Mouse (Mus musculus) ovary, postnatal 14 days (tissue): ENCODE measurements around the gene Emx2.

Experiments used
- DNase-seq: peaks from one replicate; pipeline ENCODE4 v3.0.0; 2022; ENCODE audit warnings: low spot score

Emx2 gene

DNA sequence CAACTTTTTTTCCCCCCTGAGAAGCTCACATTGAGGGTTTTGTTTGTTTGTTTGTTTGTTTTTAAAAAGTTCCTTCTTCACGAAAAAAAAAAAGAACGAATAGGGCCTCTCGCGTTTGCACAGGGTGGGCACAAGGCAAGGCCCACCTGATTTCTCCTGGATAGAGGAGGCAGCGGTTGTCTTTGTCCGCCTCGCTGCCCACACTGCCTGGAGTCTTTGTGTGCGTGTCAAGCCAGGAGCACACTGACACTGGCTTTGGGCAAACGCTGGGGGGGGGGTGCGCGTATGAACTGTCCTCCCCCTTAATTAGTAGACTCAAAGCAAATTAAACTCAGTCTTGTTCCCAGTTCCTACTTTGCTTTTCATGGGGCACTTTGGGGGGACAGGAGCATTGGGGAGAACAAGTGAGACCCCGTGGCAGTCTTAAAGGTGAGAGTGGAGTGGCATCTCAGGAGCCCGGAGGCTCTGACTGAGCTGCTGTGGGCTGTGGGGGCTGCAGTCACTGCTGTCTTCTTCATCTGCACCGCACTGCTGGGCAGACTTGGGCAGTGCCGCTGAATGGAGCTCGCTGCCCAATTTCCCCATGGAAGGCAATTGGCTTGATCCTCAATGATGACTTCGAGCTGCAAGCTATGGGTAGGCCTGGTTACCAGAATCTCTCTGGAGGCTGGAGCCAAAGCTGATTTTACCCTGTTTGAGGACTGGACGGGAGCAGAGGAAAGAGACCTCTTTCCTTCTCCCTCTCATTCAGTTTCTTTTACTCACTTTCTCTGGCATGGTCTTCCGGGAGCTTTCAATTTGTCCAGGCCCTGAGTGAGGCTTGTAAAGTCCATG, 4.5 kb downstream of the Emx2 start:
- DNase-seq: no peak

DNA sequence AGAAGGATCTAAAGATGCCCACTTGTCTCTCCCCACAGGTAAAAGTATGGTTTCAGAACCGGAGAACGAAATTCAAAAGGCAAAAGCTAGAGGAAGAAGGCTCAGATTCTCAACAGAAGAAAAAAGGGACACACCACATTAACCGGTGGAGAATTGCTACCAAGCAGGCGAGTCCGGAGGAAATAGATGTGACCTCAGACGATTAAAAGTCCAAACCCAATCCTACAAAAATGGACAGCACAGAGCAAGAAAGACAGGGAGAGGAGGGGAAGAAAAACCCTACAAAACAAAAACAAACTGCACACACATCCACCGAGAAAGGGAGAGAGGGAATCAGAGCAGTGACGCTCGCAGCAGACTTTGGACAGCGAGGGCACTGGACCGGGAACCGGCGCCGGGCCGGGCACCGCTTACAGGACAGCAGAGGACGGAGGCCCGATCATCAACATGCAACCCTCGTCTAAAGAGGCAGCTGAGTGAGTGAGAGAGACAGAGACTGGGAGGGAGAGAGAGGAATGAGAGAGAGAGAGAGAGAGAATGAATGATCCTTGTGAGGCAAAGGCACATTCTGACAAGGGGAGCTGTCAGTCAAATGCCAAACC, 5.8 kb downstream of the Emx2 start:
- DNase-seq: no peak

DNA sequence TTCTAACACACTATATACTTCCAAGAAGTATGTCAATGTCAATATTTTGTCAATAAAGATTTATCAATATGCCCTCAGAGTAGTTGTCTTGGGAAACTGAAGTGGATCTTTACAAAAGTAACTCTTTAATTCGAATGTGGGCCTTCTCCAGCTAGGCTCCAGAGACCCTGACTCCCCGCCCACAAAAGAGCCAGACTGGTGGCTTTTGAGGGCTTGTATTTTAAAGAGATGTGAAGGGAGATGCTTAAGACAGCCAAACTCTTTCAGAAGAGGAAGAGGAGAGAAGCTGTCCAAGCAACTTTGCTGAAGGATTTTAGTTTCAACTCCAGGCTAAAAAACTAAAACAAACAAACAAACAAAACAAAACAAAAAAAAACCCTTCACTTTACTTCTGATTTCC, 7.1 kb downstream of the Emx2 start:
- no peak for DNase-seq

DNA sequence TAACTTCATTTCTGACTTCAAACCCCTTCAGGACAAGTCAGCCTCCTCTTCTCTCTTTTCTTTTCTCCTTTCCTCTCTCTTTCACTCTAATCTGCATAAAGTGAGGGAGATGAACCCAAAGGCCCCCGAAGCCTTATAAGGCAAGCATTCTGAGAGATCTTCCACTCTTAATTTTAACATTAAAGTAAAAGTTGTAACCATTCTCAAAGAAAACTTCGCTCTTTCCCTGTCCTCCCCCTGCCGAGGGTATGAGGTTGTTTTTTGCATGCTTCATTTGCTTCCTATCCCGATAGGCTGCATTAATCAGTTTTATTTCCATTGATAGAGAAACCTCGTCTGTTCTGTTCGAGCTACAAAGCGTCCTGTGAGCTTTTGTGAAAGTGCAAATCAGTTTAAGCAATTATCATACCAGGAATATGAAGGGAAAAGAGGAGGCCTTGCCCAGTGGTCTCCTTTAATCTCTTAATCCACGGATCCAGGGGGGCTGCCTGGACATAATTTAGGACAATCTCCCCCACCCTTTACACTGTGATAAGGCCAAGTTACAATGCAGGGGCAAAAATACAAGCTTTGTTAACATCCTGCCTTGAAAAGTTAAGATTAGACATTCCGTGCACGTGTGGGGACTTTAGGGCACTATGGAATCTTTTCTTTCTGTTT, 7.7 kb downstream of the Emx2 start:
- no peak for DNase-seq

DNA sequence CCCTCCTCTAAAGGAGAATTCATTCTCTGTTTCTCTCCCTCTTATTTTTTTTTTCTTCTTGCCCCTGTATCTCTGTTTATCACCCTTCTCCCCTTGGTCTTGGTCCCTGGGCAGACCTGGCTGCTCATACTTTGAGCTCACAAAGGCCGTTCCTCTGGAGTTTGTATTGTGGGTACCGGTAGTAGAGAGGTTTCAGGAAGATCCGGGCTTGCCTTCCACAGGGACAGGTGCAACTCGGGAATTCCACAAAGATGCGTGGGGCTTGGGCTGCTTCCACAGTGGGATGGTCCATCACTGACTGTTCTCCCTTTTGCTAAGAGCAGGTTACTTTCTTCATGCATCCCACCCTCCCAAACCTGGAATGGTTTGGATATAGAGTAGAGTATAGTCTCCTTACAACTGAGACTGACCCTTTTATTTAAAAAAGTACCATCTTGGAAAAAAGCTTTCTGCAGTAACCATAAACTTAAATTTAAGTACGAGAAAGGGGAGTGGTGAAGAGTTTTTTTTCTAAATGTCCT, 8.3 kb downstream of the Emx2 start:
- DNase-seq: no peak

DNA sequence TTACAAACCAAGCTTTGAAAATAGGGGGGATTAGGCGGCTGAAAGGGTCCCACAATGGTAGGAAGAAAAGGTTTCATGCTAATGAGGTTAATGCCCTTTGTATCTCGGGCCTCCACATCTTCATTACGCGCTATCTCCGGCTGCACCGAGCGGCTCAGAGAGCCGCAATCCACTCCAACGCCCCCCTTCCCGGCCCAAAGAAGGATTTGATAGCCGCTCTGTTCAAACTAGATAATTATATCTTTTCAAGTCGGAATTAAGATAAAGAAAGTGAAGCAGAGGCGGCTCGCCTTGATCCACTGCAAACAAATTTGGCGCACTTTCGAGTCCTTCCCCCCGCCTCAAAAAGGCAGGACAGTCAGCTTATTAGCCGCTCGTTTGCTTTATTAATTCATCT, 8.8 kb downstream of the Emx2 start:
- no peak for DNase-seq

DNA sequence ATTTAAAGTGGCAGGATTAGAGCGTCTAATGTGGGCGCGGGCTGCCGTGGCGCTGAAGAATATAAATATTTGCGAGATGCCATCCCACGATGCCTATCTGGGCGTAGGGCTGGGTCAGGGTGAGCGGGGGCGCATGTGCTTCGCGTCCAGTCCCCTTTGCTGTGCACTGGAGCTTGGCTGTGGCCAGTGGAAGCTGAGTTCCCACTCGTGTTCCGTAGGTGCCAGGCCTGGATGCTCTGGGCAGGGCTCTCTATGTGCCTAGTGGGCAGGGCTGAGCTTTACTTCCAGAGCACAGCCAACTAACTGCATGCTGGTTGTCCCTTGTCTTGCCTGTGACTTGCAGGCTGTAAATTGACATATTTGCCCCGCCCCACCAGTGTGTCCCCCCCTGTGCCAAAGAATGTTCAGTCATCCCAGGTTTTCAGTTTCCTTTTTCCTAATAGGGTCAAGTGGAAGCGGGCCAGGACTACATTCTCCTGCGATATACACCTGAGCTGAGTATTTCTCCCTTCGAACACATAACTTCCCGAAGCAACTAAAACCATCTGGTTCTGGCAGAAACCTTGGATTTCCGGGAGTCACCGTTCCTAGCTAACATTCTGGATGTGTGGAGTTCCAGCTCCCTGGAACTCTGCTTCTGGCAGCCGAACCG, 9.4 kb downstream of the Emx2 start:
- DNase-seq: no peak

DNA sequence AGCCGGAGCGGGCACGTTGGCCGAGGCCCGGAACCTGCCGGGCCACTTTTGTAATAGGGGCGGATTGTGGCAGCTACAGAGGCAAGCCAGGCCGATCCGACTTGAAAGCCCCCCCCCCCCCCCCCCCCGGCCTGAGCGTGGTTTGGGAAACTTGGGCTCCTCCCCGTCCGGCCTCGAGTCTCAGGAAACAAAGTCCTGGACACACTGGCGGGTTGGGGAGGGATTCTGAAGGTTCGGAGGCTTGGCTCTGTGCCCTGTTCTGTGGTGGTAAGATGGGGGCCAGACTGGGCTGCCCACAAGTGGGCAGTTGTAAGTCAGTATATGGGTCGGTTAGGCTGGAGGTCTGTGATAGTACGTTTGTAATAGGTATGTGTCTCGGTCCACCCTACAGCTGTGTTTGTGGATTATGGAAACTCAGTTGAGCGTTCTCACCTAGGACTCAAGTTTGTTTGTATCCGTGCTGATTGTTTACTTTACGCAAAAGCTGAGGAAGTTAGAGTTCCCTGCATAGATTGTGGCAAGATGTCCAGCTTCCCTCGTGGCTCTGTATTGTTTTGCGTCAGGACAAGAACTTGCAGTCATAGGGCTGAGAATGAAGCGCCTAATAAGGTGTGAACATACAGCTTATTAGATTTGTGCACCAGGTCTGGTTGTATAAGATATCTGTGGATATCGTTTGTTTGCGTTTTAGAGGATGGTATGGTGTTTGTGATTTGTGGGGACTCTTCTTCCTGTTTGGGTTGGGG, 10.1 kb downstream of the Emx2 start:
- no peak for DNase-seq

DNA sequence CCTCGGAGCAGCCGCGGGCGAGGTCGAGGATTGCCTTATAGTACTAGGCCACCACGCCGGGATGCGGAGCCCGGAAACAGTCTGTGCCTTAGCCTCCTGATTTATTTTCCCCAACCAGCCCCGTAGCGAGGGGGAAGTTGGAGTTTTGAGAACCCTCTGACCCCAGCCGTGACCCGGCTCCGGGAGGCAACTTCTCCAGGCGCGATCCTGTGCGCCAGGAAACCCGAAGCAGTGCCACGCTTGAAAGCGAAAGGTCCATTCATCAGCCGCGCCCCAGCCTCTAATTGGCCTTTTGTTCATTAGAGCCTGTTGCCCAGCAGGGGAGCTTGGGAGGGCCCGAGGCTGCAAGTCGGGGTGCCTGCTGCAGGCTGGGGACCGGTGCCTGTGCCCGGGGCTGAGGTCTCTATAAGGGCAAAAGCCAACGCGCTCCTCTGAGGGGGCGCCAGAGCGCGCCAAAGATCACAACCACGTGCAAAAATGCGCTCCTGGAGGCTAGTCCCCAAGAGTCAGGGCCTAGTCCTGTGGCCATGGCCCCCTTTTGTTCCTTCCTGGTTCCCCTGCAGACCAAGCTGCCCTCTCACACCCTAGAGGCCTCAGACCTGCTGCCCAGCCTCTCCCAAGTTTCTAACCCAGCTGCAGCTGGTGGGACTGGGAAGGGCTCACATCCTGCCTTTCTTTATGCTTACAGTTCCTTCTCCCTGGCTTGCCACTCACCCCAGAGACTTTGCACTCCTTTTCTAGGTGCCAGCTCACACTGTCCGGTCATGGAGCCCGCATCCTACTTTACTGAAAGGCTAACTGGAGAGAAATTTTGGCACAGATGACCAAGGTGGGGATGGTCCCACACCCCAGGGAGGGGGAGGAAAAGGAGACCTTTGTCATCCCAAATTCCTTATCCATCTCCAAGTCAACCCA, 11.1 kb downstream of the Emx2 start:
- no peak for DNase-seq

DNA sequence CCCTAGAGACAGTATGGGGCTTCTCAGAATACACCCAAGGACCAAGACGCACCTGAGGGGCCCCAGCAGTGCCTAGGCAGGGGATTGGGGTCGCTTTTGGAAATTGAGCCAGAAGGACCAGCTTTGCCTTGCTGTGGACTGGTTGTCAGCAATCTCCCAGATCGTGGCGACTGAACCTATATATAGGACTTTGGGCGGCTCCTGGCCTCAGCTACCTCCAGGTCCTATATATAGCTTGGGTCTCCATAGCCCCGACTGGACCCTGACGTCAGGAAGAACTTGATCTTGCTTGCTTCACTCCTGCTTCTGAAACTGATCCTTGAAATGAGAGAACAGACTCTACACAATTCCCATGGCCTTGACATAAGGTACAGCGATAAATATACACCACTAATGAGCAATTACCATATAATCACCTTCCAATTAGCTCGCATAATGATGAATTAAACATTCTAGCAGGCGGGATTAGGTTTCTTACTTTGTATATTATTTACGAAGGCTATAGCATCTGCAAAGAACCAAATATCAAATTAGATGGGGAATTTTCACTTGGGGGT, 12.0 kb downstream of the Emx2 start:
- no peak for DNase-seq

DNA sequence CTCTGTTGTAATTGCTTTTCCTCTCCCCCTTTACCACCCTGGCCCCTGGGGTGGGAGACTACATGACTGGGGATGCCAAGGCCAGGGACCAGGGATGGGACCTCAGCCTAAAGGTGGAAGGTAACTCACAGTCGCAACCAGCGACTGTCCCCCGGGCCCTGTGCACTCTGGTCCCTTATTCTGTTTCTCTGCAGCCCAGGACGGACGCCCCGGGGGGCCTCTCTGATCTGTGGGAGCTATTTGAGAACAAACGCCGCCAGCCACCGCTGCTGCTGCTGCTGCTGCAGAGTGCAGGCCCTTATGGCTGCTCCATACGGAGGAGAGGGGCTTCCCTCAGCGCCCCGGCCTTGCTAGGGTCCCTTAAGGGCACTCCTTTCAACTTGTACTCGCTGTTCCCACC, 12.7 kb downstream of the Emx2 start:
- DNase-seq: no peak

DNA sequence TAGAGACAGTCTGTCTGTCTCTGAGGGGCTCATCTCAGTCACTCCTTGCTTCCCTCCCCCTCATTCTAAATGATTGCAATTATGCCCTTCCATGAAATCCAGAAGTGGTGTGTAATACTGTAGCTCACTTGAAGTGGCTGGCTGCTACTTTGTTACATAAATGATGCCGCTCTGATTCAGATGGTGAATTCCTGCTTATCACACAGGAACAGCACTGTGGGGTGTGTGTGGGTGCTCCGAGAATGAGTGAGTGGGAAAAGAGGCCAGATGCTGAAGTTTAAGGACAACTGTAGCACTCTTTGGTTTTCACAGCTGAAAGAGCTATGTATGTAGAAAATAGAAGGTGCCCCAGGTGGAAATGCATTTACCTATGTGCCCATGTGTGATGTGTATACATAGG, 14.7 kb downstream of the Emx2 start:
- DNase-seq: no peak

DNA sequence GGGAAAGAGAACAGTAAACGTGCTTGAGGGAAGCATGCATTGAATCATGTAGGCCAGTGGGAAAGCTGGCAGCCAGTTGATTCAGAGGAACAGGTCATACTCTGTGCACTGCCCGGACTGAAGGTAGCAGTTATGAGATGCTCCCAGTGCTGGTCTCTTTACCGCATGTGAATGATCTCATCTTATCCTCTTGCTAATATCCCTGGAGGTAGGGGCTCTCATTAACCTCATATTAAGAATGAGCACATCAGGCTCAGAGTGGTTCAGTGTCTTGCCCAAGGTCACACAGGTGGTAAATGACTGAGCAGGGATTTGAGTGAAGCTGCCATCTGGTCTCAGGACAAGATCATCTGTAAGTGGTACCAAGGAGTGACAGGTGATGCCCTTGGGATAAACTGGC, 21.7 kb downstream of the Emx2 start:
- DNase-seq: no peak

DNA sequence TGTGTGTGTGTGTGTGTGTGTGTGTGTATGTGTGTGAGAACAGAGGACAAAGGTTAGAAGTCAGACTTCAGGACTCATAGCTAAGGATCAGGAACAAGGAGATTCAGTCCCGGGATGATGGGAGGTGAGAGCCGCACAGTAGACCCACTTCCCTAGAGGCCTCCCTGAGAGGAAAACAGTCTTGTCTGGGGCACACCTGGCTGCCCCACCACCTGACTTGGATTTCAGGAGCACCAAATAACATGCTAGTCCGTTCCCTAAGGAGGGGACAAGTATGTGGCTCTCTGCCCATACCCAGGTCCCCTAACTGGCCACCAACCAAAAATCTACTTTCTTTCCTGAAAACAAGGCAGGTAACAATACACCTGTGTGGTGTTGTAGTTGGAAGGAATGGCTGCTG, 22.4 kb downstream of the Emx2 start:
- DNase-seq: no peak

DNA sequence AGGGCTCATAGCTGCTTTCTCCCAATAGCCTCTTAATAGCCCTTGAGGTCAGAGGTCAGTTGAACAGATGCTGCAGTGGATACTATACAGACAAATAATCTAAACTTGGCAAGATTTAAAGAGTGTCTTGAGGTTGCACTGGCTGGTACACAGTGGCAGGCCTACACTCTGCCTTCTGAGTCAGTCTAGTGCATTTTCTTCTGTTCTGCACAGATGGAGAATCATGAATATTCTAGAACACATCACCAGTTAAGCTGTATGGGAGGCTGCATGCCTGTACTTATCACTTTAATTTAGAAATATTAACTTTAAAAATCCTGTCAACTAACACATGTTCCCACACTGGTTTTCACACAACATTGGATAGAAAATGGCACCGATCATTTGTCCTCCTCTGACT, 34.1 kb downstream of the Emx2 start:
- DNase-seq: no peak

DNA sequence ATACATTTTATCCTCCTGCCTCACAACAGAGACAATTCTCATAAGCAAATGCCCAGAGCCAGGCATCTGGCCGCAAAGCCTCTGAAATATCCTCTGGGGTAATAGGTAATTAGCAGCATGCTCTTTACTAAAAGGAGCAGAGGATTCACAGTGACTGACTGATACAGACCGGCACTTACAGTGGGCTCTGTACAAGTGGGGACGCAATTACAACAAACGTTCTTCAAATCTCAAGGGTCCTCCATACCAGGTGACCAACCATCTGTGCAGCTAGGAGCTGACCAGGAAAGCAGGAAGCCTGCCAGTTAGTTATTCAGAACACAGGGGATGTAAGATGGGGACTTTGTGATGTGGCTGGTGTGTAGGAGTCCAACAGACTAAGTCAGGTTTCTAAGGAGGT, 38.7 kb downstream of the Emx2 start:
- no peak for DNase-seq

DNA sequence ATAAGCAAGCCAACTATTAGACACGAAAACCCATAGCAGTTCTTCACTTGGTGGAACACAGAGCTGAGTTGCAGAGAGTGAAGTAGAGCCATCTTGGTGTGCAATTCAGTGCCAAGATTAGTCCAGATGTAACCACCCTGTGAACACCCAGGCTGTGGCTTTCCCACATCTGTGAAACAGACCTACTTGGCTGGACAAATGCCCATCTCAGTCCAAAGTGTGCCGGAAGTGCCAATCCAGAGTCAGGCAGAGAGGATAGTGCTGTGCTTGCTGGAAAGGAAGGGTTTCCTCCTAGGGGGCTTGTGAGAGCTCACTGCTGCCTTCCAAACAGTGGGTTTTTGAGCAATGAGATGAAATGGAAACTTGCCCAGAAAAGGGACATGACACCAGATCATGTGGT, 50.7 kb downstream of the Emx2 start:
- DNase-seq: no peak

DNA sequence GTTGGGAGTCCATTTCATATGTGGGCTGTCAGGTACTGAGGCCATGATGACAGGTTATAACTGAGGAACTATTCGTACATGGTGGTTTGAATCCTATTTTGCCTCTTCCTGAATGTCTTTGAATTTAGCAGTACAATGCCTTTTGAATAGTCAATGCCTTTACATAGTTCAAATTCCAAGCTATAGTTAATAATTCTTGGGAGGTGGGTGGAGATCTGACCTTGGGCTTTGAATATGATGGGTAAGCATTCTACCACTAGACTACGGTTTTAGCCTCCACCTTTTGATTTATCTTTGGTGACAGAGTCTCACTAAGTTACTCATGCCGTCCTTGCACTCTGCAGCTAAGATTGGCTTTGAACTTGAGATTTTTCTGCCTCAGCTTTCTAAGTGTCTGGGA, 55.0 kb downstream of the Emx2 start:
- no peak for DNase-seq
